Mouse (Mus musculus): ENCODE data around the gene Slc12a4. TPM values are rescaled to one million over a fixed set of nuclear protein-coding genes. Genes with fewer than 3 reads are reported as not detected.

Slc12a4 gene
- polyA plus RNA-seq, 1 experiment = 1.7 TPM

- Histone ChIP-seq H3K4me1 (ENCODE audit: control insufficient read depth) (peaks cover 59% of the 10 kb centered on the region), H3K27me3 (ENCODE audit: control insufficient read depth) (no peaks in the 10 kb centered on the region), H3K9me3 (ENCODE audit: control insufficient read depth, low read length) (no peaks in the 10 kb centered on the region), H3K4me3 (replicated peaks) (peak overlapping the region; percentile 42), H3K36me3 (ENCODE audit: control insufficient read depth) (peaks cover 56% of the 10 kb centered on the region)
- no peak for TF ChIP-seq TAL1 (IDR thresholded peaks at IDR 0.05; ENCODE audit: low read length)
- TF ChIP-seq GATA1 (IDR thresholded peaks at IDR 0.05; ENCODE audit: low read length) = no peak
These were observed 4.8 kb downstream of the Slc12a4 start for GRCm38 (mm10) chr8:105961101-105961500.

GRCm38 (mm10) chr8:105959350-105959749, 6.5 kb downstream of the Slc12a4 start:
- H3K4me1 ChIP-seq (ENCODE audit: control insufficient read depth) = peaks cover 42% of the 10 kb centered on the region
- H3K27me3 ChIP-seq (ENCODE audit: control insufficient read depth) = no peaks in the 10 kb centered on the region
- peaks cover 67% of the 10 kb centered on the region for H3K36me3 ChIP-seq (ENCODE audit: control insufficient read depth)
- TF ChIP-seq TAL1 (IDR thresholded peaks at IDR 0.05; ENCODE audit: low read length) (no peak), GATA1 (IDR thresholded peaks at IDR 0.05; ENCODE audit: low read length) (no peak)
- no peak overlapping the region for H3K4me3 ChIP-seq (replicated peaks)
- H3K9me3 ChIP-seq (ENCODE audit: control insufficient read depth, low read length) = no peaks in the 10 kb centered on the region

DNA sequence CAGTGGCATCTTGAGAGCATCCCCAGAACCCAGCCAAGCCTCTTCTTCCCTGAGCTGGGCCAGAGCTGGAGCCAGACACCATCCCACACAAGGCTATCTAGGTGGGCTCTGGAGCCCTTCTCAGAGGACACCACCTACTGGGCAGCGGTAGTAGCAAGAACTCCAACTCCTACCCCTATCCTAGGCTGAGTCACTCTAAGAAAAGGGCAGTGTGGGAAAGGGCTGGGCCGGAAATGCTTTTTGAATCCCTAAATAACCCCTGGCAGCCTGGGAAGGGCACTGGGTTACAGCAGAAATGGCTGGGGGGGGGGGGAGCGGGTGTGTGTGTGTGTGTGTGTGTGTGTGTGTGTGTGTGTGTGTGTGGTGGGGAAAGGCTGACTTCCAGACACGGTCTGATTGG, 8.1 kb downstream of the Slc12a4 start:
- peaks cover 72% of the 10 kb centered on the region for H3K36me3 ChIP-seq (ENCODE audit: control insufficient read depth)
- H3K4me1 ChIP-seq (ENCODE audit: control insufficient read depth) = peaks cover 27% of the 10 kb centered on the region
- TF ChIP-seq TAL1 (IDR thresholded peaks at IDR 0.05; ENCODE audit: low read length) = no peak
- no peak for TF ChIP-seq GATA1 (IDR thresholded peaks at IDR 0.05; ENCODE audit: low read length)
- no peak overlapping the region for H3K4me3 ChIP-seq (replicated peaks)
- H3K9me3 ChIP-seq (ENCODE audit: control insufficient read depth, low read length) = no peaks in the 10 kb centered on the region
- H3K27me3 ChIP-seq (ENCODE audit: control insufficient read depth) = no peaks in the 10 kb centered on the region

DNA sequence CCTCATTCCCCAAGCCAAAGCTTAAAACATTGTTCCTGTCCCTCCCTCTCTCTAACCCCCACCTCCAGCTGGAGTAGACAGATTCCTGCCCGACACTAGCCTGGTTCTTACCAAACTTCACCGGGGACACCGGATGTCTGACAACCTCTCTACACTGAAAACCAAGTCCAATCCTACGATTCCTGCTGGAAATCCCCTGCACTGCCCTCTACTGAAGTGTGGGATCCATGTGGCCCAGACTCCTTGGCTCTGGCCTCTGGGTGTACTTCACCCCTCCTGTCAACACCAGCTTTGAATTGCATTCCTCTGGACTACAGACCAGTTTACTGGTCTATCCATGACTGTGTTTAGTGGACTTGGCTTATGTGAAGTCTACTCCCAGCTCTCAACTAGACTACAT, 9.3 kb downstream of the Slc12a4 start:
- TF ChIP-seq TAL1 (IDR thresholded peaks at IDR 0.05; ENCODE audit: low read length) (no peak), GATA1 (IDR thresholded peaks at IDR 0.05; ENCODE audit: low read length) (no peak)
- Histone ChIP-seq H3K36me3 (ENCODE audit: control insufficient read depth) (peaks cover 83% of the 10 kb centered on the region), H3K4me1 (ENCODE audit: control insufficient read depth) (peaks cover 15% of the 10 kb centered on the region), H3K27me3 (ENCODE audit: control insufficient read depth) (no peaks in the 10 kb centered on the region), H3K9me3 (ENCODE audit: control insufficient read depth, low read length) (no peaks in the 10 kb centered on the region), H3K4me3 (replicated peaks) (no peak overlapping the region)

GRCm38 (mm10) chr8:105951057-105951659, 14.7 kb downstream of the Slc12a4 start:
- TF ChIP-seq GATA1 (IDR thresholded peaks at IDR 0.05; ENCODE audit: low read length) = no peak
- TF ChIP-seq TAL1 (IDR thresholded peaks at IDR 0.05; ENCODE audit: low read length) = no peak
- peaks cover 94% of the 10 kb centered on the region for H3K36me3 ChIP-seq (ENCODE audit: control insufficient read depth)
- H3K4me1 ChIP-seq (ENCODE audit: control insufficient read depth) = no peaks in the 10 kb centered on the region; the same call in 1 of the 2 replicates
- no peak overlapping the region for H3K4me3 ChIP-seq (replicated peaks)
- no peaks in the 10 kb centered on the region for H3K27me3 ChIP-seq (ENCODE audit: control insufficient read depth)
- H3K9me3 ChIP-seq (ENCODE audit: control insufficient read depth, low read length) = no peaks in the 10 kb centered on the region

GRCm38 (mm10) chr8:105949350-105949749, 16.5 kb downstream of the Slc12a4 start:
- Histone ChIP-seq H3K36me3 (ENCODE audit: control insufficient read depth) (peaks cover 97% of the 10 kb centered on the region), H3K27me3 (ENCODE audit: control insufficient read depth) (no peaks in the 10 kb centered on the region), H3K4me1 (ENCODE audit: control insufficient read depth) (no peaks in the 10 kb centered on the region; the same call in 1 of the 2 replicates), H3K9me3 (ENCODE audit: control insufficient read depth, low read length) (no peaks in the 10 kb centered on the region), H3K4me3 (replicated peaks) (no peak overlapping the region)
- no peak for TF ChIP-seq TAL1 (IDR thresholded peaks at IDR 0.05; ENCODE audit: low read length)
- no peak for TF ChIP-seq GATA1 (IDR thresholded peaks at IDR 0.05; ENCODE audit: low read length)

DNA sequence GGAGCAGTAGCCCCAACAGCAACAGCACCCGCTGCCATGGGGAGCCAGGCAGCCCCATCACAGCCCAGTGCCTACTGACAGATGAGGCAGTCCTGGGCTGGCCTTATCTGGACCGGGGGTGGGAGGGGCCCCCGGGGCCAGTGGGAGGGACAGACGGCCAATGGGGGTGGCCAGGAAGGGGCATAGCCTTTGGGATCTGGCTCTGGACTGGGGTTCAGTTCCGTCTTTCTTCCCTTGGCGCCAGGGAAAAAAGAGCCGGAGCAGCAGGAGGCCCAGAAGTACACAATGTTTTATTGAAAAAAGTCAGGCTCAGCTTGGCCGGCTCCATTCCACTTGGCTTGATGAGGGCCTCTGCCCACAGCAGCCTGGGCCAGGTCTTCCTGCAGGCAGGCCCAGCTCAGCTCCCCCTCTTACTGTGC, 22.6 kb downstream of the Slc12a4 start, which contains the start of gene Lcat:
Lcat (minus strand) TSS at position 62 of the 419 bp plus-strand sequence.
- peak within 1 kb of the TSS; percentile 54 for H3K4me3 ChIP-seq (replicated peaks)

GRCm38 (mm10) chr8:105942542-105942941, 23.4 kb downstream of the Slc12a4 start:
- Histone ChIP-seq H3K27me3 (ENCODE audit: control insufficient read depth) (no peaks in the 10 kb centered on the region), H3K4me3 (replicated peaks) (peak overlapping the region; percentile 54), H3K9me3 (ENCODE audit: control insufficient read depth, low read length) (no peaks in the 10 kb centered on the region), H3K4me1 (ENCODE audit: control insufficient read depth) (peaks cover 35% of the 10 kb centered on the region), H3K36me3 (ENCODE audit: control insufficient read depth) (peaks cover 75% of the 10 kb centered on the region)
- no peak for TF ChIP-seq TAL1 (IDR thresholded peaks at IDR 0.05; ENCODE audit: low read length)
- no peak for TF ChIP-seq GATA1 (IDR thresholded peaks at IDR 0.05; ENCODE audit: low read length)

More for the DNA sequence above, 22.6 kb downstream of the Slc12a4 start, which contains the start of gene Lcat:
- H3K27me3 ChIP-seq (ENCODE audit: control insufficient read depth) = no peaks in the 10 kb centered on the region
- peaks cover 83% of the 10 kb centered on the region for H3K36me3 ChIP-seq (ENCODE audit: control insufficient read depth)
- H3K4me1 ChIP-seq (ENCODE audit: control insufficient read depth) = peaks cover 27% of the 10 kb centered on the region
- TF ChIP-seq TAL1 (IDR thresholded peaks at IDR 0.05; ENCODE audit: low read length) (no peak), GATA1 (IDR thresholded peaks at IDR 0.05; ENCODE audit: low read length) (no peak)
- no peaks in the 10 kb centered on the region for H3K9me3 ChIP-seq (ENCODE audit: control insufficient read depth, low read length)

- Histone ChIP-seq H3K9me3 (ENCODE audit: control insufficient read depth, low read length) (no peaks in the 10 kb centered on the region), H3K36me3 (ENCODE audit: control insufficient read depth) (peaks cover 70% of the 10 kb centered on the region), H3K27me3 (ENCODE audit: control insufficient read depth) (no peaks in the 10 kb centered on the region), H3K4me3 (replicated peaks) (peak overlapping the region; percentile 54), H3K4me1 (ENCODE audit: control insufficient read depth) (peaks cover 40% of the 10 kb centered on the region)
- TF ChIP-seq GATA1 (IDR thresholded peaks at IDR 0.05; ENCODE audit: low read length) = no peak
- TF ChIP-seq TAL1 (IDR thresholded peaks at IDR 0.05; ENCODE audit: low read length) = no peak
These were observed 23.9 kb downstream of the Slc12a4 start for GRCm38 (mm10) chr8:105942026-105942425.

Measured in erythroblast, embryonic 14.5 days (primary cell).